Mouse (Mus musculus): ENCODE measurements around the gene Adam15.

The Adam15 gene

GRCm38 (mm10) chr3:89300071-89300470 lies 49.7 kb downstream of the Adam15 start:
- Histone ChIP-seq H3K9me3 (ENCODE audit: low read length) (no peaks in the 10 kb centered on the region), H3K36me3 (ENCODE audit: insufficient read depth, low read length) (no peaks in the 10 kb centered on the region)
- TF ChIP-seq NANOG (IDR thresholded peaks at IDR 0.05; ENCODE audit: borderline replicate concordance, low read length), result no peak
- TF ChIP-seq CTCF (conservative IDR thresholded peaks at IDR 0.05; ENCODE audit: low read length), result no peak
- no peak for TF ChIP-seq POU5F1 (IDR thresholded peaks at IDR 0.05; ENCODE audit: borderline replicate concordance, low read length)

GRCm38 (mm10) chr3:89299499-89299898 lies 50.3 kb downstream of the Adam15 start:
- peak overlapping the region; percentile 48 for H3K4me3 ChIP-seq (replicated peaks; ENCODE audit: low read length)
- peaks cover 14% of the 10 kb centered on the region; the same call in 1 of the 2 replicates for H3K27me3 ChIP-seq (ENCODE audit: insufficient read depth, low read length)
- H3K4me1 ChIP-seq (replicated peaks; ENCODE audit: low read depth, low read length), result peaks cover 31% of the 10 kb centered on the region
- no peak for TF ChIP-seq NANOG (IDR thresholded peaks at IDR 0.05; ENCODE audit: borderline replicate concordance, low read length)
- no peak for TF ChIP-seq POU5F1 (IDR thresholded peaks at IDR 0.05; ENCODE audit: borderline replicate concordance, low read length)
- TF ChIP-seq CTCF (conservative IDR thresholded peaks at IDR 0.05; ENCODE audit: low read length), result no peak
- H3K9me3 ChIP-seq (ENCODE audit: low read length), result no peaks in the 10 kb centered on the region
- no peaks in the 10 kb centered on the region for H3K36me3 ChIP-seq (ENCODE audit: insufficient read depth, low read length)

More at GRCm38 (mm10) chr3:89300071-89300470, 49.7 kb downstream of the Adam15 start:
- peaks cover 17% of the 10 kb centered on the region; the same call in 1 of the 2 replicates for H3K27me3 ChIP-seq (ENCODE audit: insufficient read depth, low read length)
- peak overlapping the region; percentile 48; the same call in 1 of the 2 replicates for H3K4me3 ChIP-seq (replicated peaks; ENCODE audit: low read length)
- H3K4me1 ChIP-seq (replicated peaks; ENCODE audit: low read depth, low read length), result peaks cover 37% of the 10 kb centered on the region

- peaks cover 27% of the 10 kb centered on the region for H3K4me1 ChIP-seq (replicated peaks; ENCODE audit: low read depth, low read length)
These were observed 50.9 kb downstream of the Adam15 start for GRCm38 (mm10) chr3:89298908-89299307.

GRCm38 (mm10) chr3:89296761-89297396 lies 52.9 kb downstream of the Adam15 start:
- Histone ChIP-seq H3K4me1 (replicated peaks; ENCODE audit: low read depth, low read length) (peaks cover 27% of the 10 kb centered on the region), H3K4me3 (replicated peaks; ENCODE audit: low read length) (no peak overlapping the region), H3K36me3 (ENCODE audit: insufficient read depth, low read length) (no peaks in the 10 kb centered on the region), H3K27me3 (ENCODE audit: insufficient read depth, low read length) (peaks cover 10% of the 10 kb centered on the region; the same call in 1 of the 2 replicates), H3K9me3 (ENCODE audit: low read length) (no peaks in the 10 kb centered on the region)
- no peak for TF ChIP-seq CTCF (conservative IDR thresholded peaks at IDR 0.05; ENCODE audit: low read length)
- no peak for TF ChIP-seq POU5F1 (IDR thresholded peaks at IDR 0.05; ENCODE audit: borderline replicate concordance, low read length)
- TF ChIP-seq NANOG (IDR thresholded peaks at IDR 0.05; ENCODE audit: borderline replicate concordance, low read length), result no peak

More at GRCm38 (mm10) chr3:89298908-89299307, 50.9 kb downstream of the Adam15 start:
- peaks cover 14% of the 10 kb centered on the region; the same call in 1 of the 2 replicates for H3K27me3 ChIP-seq (ENCODE audit: insufficient read depth, low read length)
- no peak overlapping the region for H3K4me3 ChIP-seq (replicated peaks; ENCODE audit: low read length)
- H3K9me3 ChIP-seq (ENCODE audit: low read length), result no peaks in the 10 kb centered on the region
- TF ChIP-seq CTCF (conservative IDR thresholded peaks at IDR 0.05; ENCODE audit: low read length) (no peak), NANOG (IDR thresholded peaks at IDR 0.05; ENCODE audit: borderline replicate concordance, low read length) (no peak)
- H3K36me3 ChIP-seq (ENCODE audit: insufficient read depth, low read length), result no peaks in the 10 kb centered on the region

GRCm38 (mm10) chr3:89295685-89296230 lies 54.0 kb downstream of the Adam15 start:
- TF ChIP-seq NANOG (IDR thresholded peaks at IDR 0.05; ENCODE audit: borderline replicate concordance, low read length), result no peak
- TF ChIP-seq POU5F1 (IDR thresholded peaks at IDR 0.05; ENCODE audit: borderline replicate concordance, low read length), result no peak
- no peak for TF ChIP-seq CTCF (conservative IDR thresholded peaks at IDR 0.05; ENCODE audit: low read length)
- peaks cover 10% of the 10 kb centered on the region; the same call in 1 of the 2 replicates for H3K27me3 ChIP-seq (ENCODE audit: insufficient read depth, low read length)
- H3K4me1 ChIP-seq (replicated peaks; ENCODE audit: low read depth, low read length), result peaks cover 27% of the 10 kb centered on the region
- H3K4me3 ChIP-seq (replicated peaks; ENCODE audit: low read length), result no peak overlapping the region
- no peaks in the 10 kb centered on the region for H3K9me3 ChIP-seq (ENCODE audit: low read length)
- no peaks in the 10 kb centered on the region for H3K36me3 ChIP-seq (ENCODE audit: insufficient read depth, low read length)

GRCm38 (mm10) chr3:89294195-89294594 lies 55.6 kb downstream of the Adam15 start:
- Histone ChIP-seq H3K27me3 (ENCODE audit: insufficient read depth, low read length) (0 out of 2 replicates have a peak, but pooled peaks cover 4% of the 10 kb centered on the region), H3K4me1 (replicated peaks; ENCODE audit: low read depth, low read length) (peaks cover 15% of the 10 kb centered on the region), H3K9me3 (ENCODE audit: low read length) (no peaks in the 10 kb centered on the region), H3K36me3 (ENCODE audit: insufficient read depth, low read length) (no peaks in the 10 kb centered on the region), H3K4me3 (replicated peaks; ENCODE audit: low read length) (no peak overlapping the region)
- no peak for TF ChIP-seq NANOG (IDR thresholded peaks at IDR 0.05; ENCODE audit: borderline replicate concordance, low read length)

GRCm38 (mm10) chr3:89293247-89293918 lies 56.4 kb downstream of the Adam15 start:
- Histone ChIP-seq H3K27me3 (ENCODE audit: insufficient read depth, low read length) (0 out of 2 replicates have a peak, but pooled peaks cover 3% of the 10 kb centered on the region), H3K36me3 (ENCODE audit: insufficient read depth, low read length) (no peaks in the 10 kb centered on the region), H3K4me3 (replicated peaks; ENCODE audit: low read length) (no peak overlapping the region), H3K9me3 (ENCODE audit: low read length) (no peaks in the 10 kb centered on the region), H3K4me1 (replicated peaks; ENCODE audit: low read depth, low read length) (peaks cover 11% of the 10 kb centered on the region)
- TF ChIP-seq CTCF (conservative IDR thresholded peaks at IDR 0.05; ENCODE audit: low read length) (no peak), NANOG (IDR thresholded peaks at IDR 0.05; ENCODE audit: borderline replicate concordance, low read length) (no peak), POU5F1 (IDR thresholded peaks at IDR 0.05; ENCODE audit: borderline replicate concordance, low read length) (no peak)

- H3K4me3 ChIP-seq (replicated peaks; ENCODE audit: low read length), result no peak overlapping the region
- H3K36me3 ChIP-seq (ENCODE audit: insufficient read depth, low read length), result no peaks in the 10 kb centered on the region
- H3K9me3 ChIP-seq (ENCODE audit: low read length), result no peaks in the 10 kb centered on the region
- H3K27me3 ChIP-seq (ENCODE audit: insufficient read depth, low read length), result peaks cover 9% of the 10 kb centered on the region; the same call in 1 of the 2 replicates
- H3K4me1 ChIP-seq (replicated peaks; ENCODE audit: low read depth, low read length), result peaks cover 15% of the 10 kb centered on the region
- TF ChIP-seq POU5F1 (IDR thresholded peaks at IDR 0.05; ENCODE audit: borderline replicate concordance, low read length), result no peak
These were observed 57.5 kb downstream of the Adam15 start for GRCm38 (mm10) chr3:89292303-89292702.
